Mouse (Mus musculus) layer of hippocampus, postnatal 36 days (tissue): Measurements from ENCODE around the gene Olfr1145. TPM values are rescaled to one million over a fixed set of nuclear protein-coding genes. Genes with fewer than 3 reads are reported as not detected.

Experiments
- DNase-seq, 2 experiments: peaks; one replicate each; pipeline ENCODE4 v3.0.0; 2022
- total RNA-seq, 2 experiments: library from RNA; stranded (reverse); gene quantifications; 2 replicates each; pipeline ENCODE4 v1.2.3; 2021

The Olfr1145 gene
- total RNA-seq = not detected

DNA sequence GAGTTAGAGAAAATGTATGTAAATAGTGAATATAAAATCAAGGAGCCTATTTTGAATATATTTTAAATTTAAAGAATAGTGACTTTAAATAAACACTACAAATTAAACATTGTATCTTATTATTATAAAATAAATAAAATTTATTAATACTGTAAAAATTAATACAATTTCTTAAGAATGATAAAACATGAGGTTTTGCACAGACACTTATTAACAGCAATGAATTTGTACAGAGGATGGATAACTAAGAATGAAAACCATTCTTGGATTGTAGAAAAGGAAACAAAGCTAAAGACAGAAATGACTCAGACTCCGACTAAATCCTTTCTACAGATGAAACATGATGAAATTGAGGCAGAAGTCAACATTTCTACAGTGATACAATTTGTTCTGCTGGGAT is at the start of gene Olfr1145:
Gene Olfr1145, plus strand, starts transcription at position 301 of the 400 bp plus-strand sequence.
- DNase-seq = no peak

DNA sequence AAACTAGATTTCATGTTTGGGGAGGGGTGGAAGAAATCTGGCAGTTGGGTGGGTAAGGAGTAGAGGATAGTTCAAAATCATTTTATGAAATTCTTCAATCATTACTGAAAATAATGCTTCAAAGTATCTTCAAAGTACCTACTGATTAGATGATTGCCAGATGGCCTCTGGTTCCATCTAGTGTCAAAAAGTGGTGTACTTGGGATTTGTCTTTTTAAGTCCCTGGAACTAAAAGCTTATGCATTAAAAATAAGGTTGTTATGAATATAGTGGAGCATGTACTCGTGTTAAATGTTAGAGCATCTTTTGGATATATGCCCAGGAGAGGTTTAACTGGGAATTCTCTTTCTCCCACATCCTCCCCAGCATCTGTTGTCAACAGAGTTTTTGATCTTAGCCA is 33.5 kb upstream of the Olfr1145 start:
- no peak for DNase-seq

DNA sequence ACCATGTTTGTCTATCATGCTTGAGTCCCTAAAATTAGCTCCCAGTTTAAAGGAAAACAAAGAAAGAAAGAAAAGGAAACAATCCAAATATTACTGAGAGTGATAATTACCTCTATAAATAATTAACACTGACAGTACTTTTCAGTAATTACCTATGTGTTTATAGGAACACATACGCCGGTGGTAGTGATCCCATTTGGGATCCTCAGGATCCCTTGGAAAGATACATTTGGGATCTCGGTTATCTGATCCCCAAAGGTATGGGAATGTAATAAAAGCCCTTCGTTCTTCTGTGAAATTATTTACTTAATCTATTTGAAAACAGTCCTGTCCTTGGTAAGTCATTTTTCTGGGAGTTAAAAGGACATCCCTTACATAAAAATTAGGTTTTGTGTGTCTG is 30.4 kb upstream of the Olfr1145 start, which contains the start of gene Olfr152:
Gene Olfr152, plus strand, starts transcription at position 301 of the 400 bp plus-strand sequence.
- DNase-seq = no peak

DNA sequence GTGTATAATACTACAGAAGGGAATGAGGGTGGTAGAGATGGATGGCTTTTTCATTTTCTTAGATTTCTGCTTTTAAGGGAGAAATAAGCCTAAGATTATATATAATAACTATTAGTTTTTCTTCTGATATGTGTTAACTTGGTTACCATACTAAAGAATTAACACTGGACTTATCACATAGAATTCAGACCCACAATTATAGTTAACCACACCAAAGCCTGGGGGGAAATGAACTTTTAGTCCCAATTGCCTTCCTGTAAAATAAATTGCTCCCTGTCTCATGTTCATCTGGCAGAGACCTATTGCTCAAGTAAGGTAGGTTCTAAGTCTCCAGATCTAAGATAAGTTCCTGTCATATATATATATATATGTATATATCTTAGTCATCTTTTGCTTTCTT is 9.3 kb upstream of the Olfr1145 start, which contains the start of gene Olfr1143:
Gene Olfr1143, plus strand, starts transcription at position 301 of the 400 bp plus-strand sequence.
- no peak for DNase-seq

DNA sequence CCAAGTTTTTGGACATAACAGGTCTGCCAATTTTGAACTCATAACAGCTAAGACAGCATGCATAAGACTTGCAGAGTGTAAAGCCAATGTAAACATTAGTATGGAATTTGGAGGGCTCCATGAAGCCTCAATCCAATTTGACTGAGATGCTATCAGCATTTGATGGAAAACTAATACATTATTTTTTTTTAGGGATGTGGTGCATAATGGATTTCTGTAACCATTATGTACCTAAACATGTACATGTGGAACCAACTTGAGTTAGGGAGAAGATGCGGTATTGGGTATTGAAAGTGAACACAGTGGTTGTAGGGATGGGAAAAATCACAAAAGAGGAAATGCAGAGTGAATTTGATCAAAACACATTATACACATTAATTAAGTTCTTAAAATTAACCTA is 20.6 kb downstream of the Olfr1145 start, which contains the start of gene Olfr1148:
Gene Olfr1148, plus strand, starts transcription at position 301 of the 400 bp plus-strand sequence.
- no peak for DNase-seq

DNA sequence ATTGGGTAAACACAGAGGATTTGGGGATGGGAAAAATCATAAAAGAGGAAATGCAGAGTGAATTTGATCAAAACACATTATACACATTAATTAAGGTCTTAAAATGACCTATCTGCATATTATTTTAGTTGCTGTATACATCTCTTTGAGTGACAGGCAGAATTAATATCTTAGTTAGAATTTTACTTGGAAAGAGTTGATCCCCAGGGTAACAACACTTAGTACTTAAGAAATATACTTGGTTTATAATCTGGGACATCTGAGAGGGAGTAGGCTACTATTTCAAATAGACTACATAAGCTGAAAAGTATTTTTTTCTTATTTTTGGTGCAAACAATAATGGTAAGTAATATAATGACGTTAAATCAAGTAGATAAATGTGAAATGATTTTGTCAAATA is 34.1 kb downstream of the Olfr1145 start, which contains the start of gene Olfr1150-ps1:
Gene Olfr1150-ps1, plus strand, starts transcription at position 301 of the 400 bp plus-strand sequence.
- DNase-seq = no peak

DNA sequence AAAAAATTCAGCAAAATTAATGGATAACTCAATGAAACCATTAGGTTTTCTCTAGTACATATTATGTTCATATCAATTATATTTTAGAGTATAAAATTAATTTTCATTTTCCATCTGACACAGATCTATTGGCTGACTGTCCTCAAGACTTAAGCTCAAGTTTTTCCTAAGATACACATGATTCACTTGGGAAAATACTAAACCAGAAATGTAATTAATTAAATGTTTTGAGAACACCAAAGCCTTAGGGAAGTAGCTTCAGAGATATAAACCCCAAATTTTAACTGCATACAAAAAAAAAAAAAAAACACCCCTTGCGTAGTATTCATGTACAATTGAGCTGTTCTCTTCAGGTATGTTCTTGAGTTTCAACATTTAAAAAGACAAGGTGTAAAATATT is 45.9 kb downstream of the Olfr1145 start, which contains the start of gene Olfr1151:
Gene Olfr1151, plus strand, starts transcription at position 301 of the 400 bp plus-strand sequence.
- no peak for DNase-seq

Other genes with a start within 250 kb of the Olfr1145 start
- not detected for gene Olfr1129, start 235.9 kb upstream of the Olfr1145 start, total RNA-seq
- not detected for gene Olfr1130, start 203.6 kb upstream of the Olfr1145 start, total RNA-seq
- not detected for gene Olfr1131, start 182.7 kb upstream of the Olfr1145 start, total RNA-seq
- not detected for gene Olfr1132, start 172.3 kb upstream of the Olfr1145 start, total RNA-seq
- gene Olfr1133, start 162.4 kb upstream of the Olfr1145 start, total RNA-seq = not detected
- gene Olfr1134, start 151.4 kb upstream of the Olfr1145 start, total RNA-seq = not detected
- not detected for gene Olfr1135, start 136.2 kb upstream of the Olfr1145 start, total RNA-seq
- gene Olfr1136, start 115.9 kb upstream of the Olfr1145 start, total RNA-seq = not detected
- gene Olfr1137, start 96.6 kb upstream of the Olfr1145 start, total RNA-seq = not detected
- not detected for gene Olfr1138, start 69.8 kb upstream of the Olfr1145 start, total RNA-seq
- not detected for gene Olfr1140, start 66.1 kb upstream of the Olfr1145 start, total RNA-seq
- gene Olfr1141, start 55.8 kb upstream of the Olfr1145 start, total RNA-seq = not detected
- not detected for gene Olfr152, start 30.3 kb upstream of the Olfr1145 start, total RNA-seq
- not detected for gene Olfr1143, start 9.2 kb upstream of the Olfr1145 start, total RNA-seq
- gene Olfr1148, start 20.7 kb downstream of the Olfr1145 start, total RNA-seq = not detected
- gene Olfr1150-ps1, start 34.2 kb downstream of the Olfr1145 start, total RNA-seq = not detected
- gene Olfr1151, start 46.0 kb downstream of the Olfr1145 start, total RNA-seq = not detected
- gene Olfr1152, start 56.7 kb downstream of the Olfr1145 start, total RNA-seq = not detected
- not detected for gene Olfr1153, start 85.1 kb downstream of the Olfr1145 start, total RNA-seq
- gene Olfr1154, start 95.3 kb downstream of the Olfr1145 start, total RNA-seq = not detected
- gene Olfr1155, start 135.3 kb downstream of the Olfr1145 start, total RNA-seq = not detected
- gene Olfr1156, start 143.3 kb downstream of the Olfr1145 start, total RNA-seq = under 1 TPM in 1 of 2 experiments, not detected in 1; 0.10 TPM
- not detected for gene Olfr1157, start 158.5 kb downstream of the Olfr1145 start, total RNA-seq
- not detected for gene Olfr74, start 164.8 kb downstream of the Olfr1145 start, total RNA-seq
- not detected for gene Olfr1158, start 180.3 kb downstream of the Olfr1145 start, total RNA-seq
- gene Olfr1160, start 198.4 kb downstream of the Olfr1145 start, total RNA-seq = not detected
- not detected for gene Olfr1161, start 213.0 kb downstream of the Olfr1145 start, total RNA-seq
- not detected for gene Olfr73, start 227.9 kb downstream of the Olfr1145 start, total RNA-seq
- gene Olfr1162, start 241.3 kb downstream of the Olfr1145 start, total RNA-seq = not detected